Mouse (Mus musculus): ENCODE results near the gene Hist1h3b. TPM values are rescaled to one million over a fixed set of nuclear protein-coding genes. Genes with fewer than 3 reads are reported as not detected.
A peak's percentile ranks its signal among the peaks of the same experiment; 100 is the strongest.

Hist1h3b gene
- total RNA-seq, 2 experiments from 2014 or later, result 433 to 519 TPM

GRCm38 (mm10) chr13:23738041-23738440, 14.0 kb upstream of the Hist1h3b start:
- no peak for DNase-seq (ENCODE audit: low spot score in 2 of 2)

GRCm38 (mm10) chr13:23738677-23739068, 13.4 kb upstream of the Hist1h3b start, which contains the start of gene Hist1h1c:
Gene Hist1h1c, plus strand, starts transcription at chr13:23738808.
- peak; percentile 85 to 92 for DNase-seq (ENCODE audit: low spot score in 2 of 2)

- peak; percentile 73 to 88 for DNase-seq (ENCODE audit: low spot score in 2 of 2)
Measured at GRCm38 (mm10) chr13:23739069-23739921, 12.8 kb upstream of the Hist1h3b start.

- DNase-seq (ENCODE audit: low spot score in 2 of 2), result no peak
Measured at GRCm38 (mm10) chr13:23739922-23740252, 12.2 kb upstream of the Hist1h3b start.

- DNase-seq (ENCODE audit: low spot score in 2 of 2), result no peak
Measured at GRCm38 (mm10) chr13:23740256-23740840, 11.7 kb upstream of the Hist1h3b start.

GRCm38 (mm10) chr13:23740910-23741309, 11.2 kb upstream of the Hist1h3b start:
- DNase-seq (ENCODE audit: low spot score in 2 of 2), result no peak

GRCm38 (mm10) chr13:23742007-23742406, 10.1 kb upstream of the Hist1h3b start:
- DNase-seq (ENCODE audit: low spot score in 2 of 2), result no peak

- no peak for DNase-seq (ENCODE audit: low spot score in 2 of 2)
Measured at GRCm38 (mm10) chr13:23743215-23743614, 8.9 kb upstream of the Hist1h3b start.

GRCm38 (mm10) chr13:23743963-23744362, 8.1 kb upstream of the Hist1h3b start:
- no peak for DNase-seq (ENCODE audit: low spot score in 2 of 2)

- DNase-seq (ENCODE audit: low spot score in 2 of 2), result no peak
Measured at GRCm38 (mm10) chr13:23744421-23745380, 7.4 kb upstream of the Hist1h3b start.

- peak; percentile 59 to 84 for DNase-seq (ENCODE audit: low spot score in 2 of 2)
Measured at GRCm38 (mm10) chr13:23745381-23746161, 6.5 kb upstream of the Hist1h3b start, which contains the start of gene Hist1h3c. Gene Hist1h3c, minus strand, starts transcription at chr13:23745602.

GRCm38 (mm10) chr13:23746201-23747080, 5.6 kb upstream of the Hist1h3b start, which contains the start of gene Hist1h2bb:
Gene Hist1h2bb, plus strand, starts transcription at chr13:23746734.
- peak in 1 of 2 experiments; percentile 57 for DNase-seq (ENCODE audit: low spot score in 2 of 2)

GRCm38 (mm10) chr13:23747081-23747891, 4.8 kb upstream of the Hist1h3b start:
- no peak for DNase-seq (ENCODE audit: low spot score in 2 of 2)

GRCm38 (mm10) chr13:23747892-23748288, 4.2 kb upstream of the Hist1h3b start:
- no peak for DNase-seq (ENCODE audit: low spot score in 2 of 2)

GRCm38 (mm10) chr13:23749563-23750121, 2.4 kb upstream of the Hist1h3b start:
- no peak for DNase-seq (ENCODE audit: low spot score in 2 of 2)

GRCm38 (mm10) chr13:23750839-23751477, 1.1 kb upstream of the Hist1h3b start, which contains the start of gene Hist1h2ab:
Gene Hist1h2ab, plus strand, starts transcription at chr13:23751126.
- DNase-seq (ENCODE audit: low spot score in 2 of 2), result peak in 1 of 2 experiments; percentile 46

- DNase-seq (ENCODE audit: low spot score in 2 of 2), result no peak
Measured at GRCm38 (mm10) chr13:23751478-23751956, 550 bp upstream of the Hist1h3b start.

Measured in gastrocnemius, postnatal 4 days (tissue).